Mouse (Mus musculus): ENCODE measurements around the gene Gfpt1.

- TF ChIP-seq POLR2A (IDR thresholded peaks at IDR 0.05; ENCODE audit: extremely low read depth, insufficient read depth, low read length) (no peak), CTCF (IDR thresholded peaks at IDR 0.05; ENCODE audit: low read depth, low read length) (no peak)
Measured at GRCm38 (mm10) chr6:87123406-87123805, 80.8 kb downstream of the Gfpt1 start.

Measured in liver, adult 2 months (tissue).